Mouse (Mus musculus): ENCODE measurements around the gene Hebp1.

The Hebp1 gene

DNA sequence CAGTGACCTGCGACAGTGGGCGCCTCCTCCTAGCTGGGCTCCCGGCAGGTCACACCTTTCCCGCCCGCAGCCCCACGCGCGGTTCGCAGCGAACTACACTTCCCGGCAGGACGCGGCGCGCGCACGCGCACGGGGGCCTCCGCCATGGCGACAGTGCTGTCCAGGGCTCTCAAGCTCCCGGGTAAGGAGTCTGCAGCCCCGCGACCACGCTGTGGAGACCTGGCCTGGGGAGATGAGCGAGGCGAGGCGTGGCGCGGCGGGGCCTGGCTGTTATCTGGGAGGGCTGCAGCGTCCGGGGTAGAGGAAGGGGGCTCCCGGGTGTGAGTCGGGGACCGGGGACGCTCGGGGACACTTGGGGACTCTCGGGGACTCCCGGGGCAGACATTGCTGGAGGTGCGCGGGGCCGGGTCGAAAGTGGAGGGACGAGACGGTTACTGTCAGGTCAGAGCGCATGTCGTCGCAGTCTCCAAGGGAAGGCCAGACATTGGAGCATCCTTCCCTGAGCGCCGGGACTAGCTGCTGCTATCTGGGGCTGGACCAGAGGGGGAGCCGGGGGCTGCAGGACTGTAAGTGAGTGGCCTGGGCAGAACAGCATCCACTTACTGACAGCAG lies at the start of gene Hebp1, which contains the start of gene Fam234b:
Gene Hebp1 (minus strand): TSS at position 102 of the 612 bp plus-strand sequence.
Gene Fam234b (plus strand): TSS at position 57 of the 612 bp plus-strand sequence.
- peak; percentile 80 for DNase-seq (ENCODE audit: low spot score)

DNA sequence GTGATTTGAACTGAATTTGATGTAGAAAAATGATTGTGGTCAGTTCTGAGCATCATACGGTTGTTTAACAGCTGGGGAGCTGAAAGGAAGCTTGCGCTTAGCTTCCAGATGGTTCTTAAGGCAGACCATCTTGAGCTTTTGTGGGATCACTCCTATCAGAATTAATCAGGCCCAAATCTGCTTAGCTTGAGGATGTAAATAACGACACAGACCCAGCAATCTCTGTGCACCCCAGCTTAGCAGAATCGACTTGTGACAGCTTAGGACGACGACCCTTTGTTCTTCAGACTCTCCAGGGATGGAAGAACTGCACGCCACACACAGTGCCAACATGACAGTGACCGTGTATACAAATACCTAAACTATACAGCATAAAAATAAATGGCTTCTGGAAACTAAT lies 47.8 kb upstream of the Hebp1 start:
- no peak for DNase-seq (ENCODE audit: low spot score)

DNA sequence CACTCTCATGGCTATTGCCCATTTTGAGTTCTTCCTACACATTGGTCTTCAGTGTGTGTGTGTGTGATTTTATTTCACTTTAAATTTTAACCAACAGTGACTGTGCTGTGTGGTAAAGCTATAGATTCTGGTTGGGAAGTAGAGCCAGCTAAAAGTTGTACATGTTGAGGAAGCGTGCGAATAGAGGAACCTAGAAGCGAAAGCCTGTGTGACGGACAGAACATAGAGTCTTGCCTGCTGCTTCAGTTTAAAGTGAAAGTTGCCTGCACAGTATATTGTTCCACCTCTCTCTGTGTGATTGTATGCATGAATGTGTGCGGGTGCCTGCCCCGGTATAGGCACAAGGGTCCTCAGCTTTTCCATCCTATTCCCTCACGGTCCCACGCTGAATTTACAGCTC lies 42.5 kb upstream of the Hebp1 start:
- DNase-seq (ENCODE audit: low spot score): no peak

DNA sequence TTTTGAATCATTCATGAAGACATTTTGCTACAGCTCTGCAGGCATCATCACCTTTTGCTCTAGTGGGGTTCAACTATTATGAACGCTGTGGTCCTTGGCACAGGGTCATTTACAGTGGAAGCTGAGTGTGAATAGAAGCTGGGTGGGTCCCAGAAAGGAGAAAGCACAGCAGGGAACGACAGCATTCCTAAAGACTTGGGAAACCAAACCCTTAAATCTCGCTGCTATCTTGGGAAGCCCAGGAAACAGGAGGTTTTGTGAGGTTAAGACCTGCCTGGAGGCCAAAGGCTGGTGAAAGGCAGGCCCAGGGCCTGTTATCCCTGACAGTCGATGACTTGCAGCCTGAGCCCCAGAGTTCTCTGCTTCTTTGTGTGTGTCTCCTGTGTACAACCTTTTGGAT lies 40.4 kb upstream of the Hebp1 start:
- no peak for DNase-seq (ENCODE audit: low spot score)

DNA sequence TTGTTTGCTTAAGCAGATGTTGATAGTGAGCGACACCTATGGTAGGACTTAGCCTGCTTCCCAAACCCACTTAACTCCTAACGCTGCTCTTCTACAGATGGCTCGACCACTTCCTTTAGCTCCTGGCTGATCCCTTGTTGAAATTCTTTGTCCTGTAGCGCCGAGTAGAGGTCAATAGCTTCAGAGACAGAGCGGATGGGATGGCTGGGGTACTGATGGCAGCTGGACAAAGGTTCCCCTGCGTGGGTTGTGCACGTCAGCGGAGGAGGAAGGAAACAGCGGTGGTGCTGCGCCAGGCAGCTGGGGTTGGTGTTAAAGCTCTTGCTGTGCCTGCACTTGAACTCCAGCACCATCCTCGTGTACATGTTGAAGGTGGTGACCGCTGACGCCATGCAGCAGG lies 39.5 kb upstream of the Hebp1 start:
- no peak for DNase-seq (ENCODE audit: low spot score)

DNA sequence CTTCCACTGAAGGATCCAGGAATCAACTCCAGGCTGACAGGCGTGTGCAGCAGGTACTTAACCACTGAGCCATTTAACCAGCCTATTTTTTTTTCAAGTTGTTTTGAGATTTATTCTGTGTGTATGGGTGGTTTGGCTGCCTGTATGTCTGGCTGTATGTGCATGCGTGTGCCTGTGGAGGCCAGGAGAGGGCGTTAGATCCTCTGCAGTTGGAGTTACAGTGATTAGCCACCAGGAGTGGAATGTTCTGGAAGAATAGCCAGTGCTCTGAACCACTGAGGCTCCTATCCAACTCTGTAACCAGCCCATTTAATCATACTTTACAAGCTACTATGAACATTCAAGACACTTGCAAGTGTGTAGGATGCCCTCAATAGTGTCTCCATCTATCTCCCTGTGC lies 38.8 kb upstream of the Hebp1 start:
- no peak for DNase-seq (ENCODE audit: low spot score)

DNA sequence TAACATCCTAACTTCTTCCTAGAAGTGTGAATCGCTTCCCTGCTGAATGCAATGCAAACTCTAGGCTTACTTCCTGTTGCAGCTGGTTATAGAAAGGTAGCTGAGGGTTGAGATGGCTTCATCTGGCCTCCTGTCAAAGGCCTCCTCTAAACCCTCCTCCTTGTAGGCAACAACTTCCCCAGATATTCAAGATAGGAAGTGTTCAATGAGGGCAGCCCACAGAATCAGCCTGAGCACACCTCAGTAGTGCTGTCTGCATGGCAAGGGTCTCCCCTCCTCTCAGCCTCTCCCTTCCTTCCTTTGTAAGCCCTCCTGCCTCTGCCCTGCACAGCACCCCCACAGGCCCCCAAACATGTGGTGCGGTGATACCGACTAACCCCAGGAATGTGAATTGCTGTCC lies 37.9 kb upstream of the Hebp1 start:
- no peak for DNase-seq (ENCODE audit: low spot score)

DNA sequence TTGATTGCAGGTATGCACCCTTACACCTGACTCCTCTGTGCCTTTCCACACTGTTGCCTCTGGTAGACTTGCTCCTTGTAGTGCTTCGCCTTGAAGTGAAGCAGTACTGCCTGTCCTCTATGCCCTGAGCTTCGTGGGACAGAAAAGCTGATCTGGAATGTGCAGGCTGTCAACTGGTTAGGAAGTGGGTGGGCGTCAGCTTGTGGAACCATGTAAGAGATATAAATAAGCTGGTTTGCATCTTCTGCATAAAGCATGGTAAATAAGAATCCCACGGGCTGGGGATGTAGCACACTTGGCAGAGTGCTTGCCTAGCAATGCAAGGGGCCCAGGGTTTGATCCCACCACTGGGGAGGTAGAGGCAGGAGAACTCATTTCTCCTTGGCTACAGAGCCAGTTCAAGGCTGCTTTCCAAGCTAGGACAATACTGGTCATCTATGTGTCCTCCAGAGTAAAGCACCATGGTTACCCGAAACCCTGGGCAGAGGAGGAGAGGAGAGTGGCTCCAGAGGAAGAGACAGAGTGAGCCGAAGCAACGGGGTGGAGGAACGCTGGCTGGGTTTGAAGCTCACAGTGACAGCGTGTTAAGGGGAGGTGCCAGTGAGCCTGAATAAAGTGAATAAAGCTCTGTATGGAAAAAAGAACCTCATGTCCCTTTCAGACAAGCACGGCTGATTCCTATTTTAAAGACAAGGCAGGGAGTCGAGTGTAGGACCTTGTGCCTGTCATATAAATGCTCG lies 34.8 kb upstream of the Hebp1 start:
- DNase-seq (ENCODE audit: low spot score): no peak

DNA sequence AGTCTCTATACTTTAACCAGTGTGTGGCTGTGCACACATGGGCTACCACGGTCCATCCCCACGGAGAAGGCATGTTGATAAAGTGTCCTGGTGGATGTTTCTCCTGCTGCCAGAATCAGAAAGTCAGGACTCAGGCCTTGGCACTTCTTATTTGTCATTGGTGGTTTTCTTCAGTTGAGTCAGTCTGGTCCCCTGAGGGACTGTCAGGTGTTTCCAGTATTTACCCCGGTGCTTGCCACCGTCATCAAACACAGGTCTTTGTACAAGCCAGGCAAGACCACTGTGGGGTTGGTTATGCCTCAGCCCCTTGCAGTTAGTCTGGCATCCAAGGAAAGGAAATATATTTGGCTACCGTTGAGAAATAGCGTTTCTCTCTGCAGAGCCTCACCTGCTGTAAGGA lies 32.8 kb upstream of the Hebp1 start:
- DNase-seq (ENCODE audit: low spot score): no peak

GRCm38 (mm10) chr6:135228465-135228941 lies 30.7 kb upstream of the Hebp1 start:
- DNase-seq (ENCODE audit: low spot score): peak; percentile 41

GRCm38 (mm10) chr6:135223786-135224416 lies 26.1 kb upstream of the Hebp1 start:
- peak; percentile 23 for DNase-seq (ENCODE audit: low spot score)

DNA sequence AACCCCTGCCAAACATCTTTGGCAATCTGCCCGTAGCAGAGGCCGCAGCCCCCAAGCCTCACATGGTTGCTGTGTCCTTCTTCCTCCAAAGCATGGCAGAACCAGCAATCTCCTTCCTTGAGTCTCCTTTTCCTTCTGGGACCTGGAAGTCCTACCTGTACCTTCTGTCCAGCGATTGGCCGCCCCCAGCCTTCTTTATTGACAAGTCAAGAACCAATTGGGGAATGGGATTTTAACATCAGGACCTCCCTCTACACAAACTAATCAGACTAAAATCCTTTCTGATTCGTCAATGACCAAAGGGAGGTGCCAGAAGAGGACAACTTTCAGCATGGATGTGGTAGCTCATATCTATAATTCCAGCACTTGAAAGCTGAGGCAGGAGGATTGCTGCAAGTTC lies 22.1 kb upstream of the Hebp1 start:
- no peak for DNase-seq (ENCODE audit: low spot score)

- DNase-seq (ENCODE audit: low spot score): no peak
Measured at GRCm38 (mm10) chr6:135218330-135218729, 20.5 kb upstream of the Hebp1 start.

DNA sequence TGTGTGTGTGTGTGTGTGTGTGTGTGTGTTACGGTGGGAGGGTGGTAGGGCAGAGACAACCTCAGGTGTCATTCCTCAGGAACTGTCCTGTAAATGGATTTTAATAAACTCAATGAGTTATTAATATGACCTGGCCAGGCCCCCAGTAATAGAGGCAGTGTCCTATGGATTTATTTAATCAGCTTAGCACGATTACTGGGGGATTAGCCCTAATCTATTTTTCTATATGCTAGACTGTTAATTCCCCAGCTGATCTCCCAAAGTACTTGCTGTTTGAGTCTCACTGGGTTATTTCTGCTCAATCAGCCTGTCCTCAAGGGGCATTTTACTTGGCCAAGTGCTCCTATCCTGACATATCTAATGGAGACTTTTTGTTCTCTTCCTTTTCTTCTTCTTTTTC lies 14.8 kb upstream of the Hebp1 start:
- no peak for DNase-seq (ENCODE audit: low spot score)

DNA sequence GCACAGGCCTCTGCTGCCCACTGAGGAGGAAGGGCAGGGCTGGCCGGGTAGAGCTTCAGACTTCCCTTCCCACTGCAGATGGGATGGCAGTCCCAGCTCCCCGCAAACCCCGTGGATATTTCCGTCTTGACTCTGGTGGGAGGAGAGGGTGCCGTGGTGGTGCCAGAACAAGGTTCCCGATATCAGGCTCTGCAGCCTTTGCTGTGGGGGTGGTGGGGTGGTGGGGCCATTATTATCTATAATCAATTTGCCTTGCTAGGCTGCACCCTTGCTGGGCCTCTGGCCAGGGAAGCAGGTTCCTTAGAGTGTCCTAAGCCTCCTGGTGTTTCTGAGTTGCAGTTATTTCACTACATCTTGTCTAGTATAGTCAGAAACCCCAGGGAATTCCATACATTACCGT lies 13.3 kb upstream of the Hebp1 start:
- DNase-seq (ENCODE audit: low spot score): no peak

GRCm38 (mm10) chr6:135206909-135207308 lies 9.1 kb upstream of the Hebp1 start:
- DNase-seq (ENCODE audit: low spot score): no peak

- DNase-seq (ENCODE audit: low spot score): no peak
Measured at GRCm38 (mm10) chr6:135205802-135206201, 8.0 kb upstream of the Hebp1 start.

DNA sequence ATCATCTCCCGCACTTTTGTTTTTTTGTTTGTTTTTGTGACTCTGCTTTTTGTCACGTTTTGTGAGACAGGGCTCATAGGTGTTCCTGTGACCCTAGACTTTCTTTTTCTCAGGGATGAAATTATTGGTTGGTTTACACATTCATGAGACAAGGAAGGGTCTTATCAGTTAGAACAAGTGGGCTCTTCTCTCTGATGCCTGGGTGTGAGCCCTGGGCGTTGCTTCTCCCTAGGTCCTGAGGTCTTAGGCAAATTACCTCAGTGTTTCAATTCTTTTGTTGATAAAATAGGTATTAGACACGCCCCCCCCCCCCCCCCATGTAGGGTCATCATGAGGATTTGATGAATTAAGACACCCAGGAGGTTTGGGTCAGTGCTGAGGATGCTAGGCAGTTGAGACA lies 7.0 kb upstream of the Hebp1 start:
- DNase-seq (ENCODE audit: low spot score): no peak

DNA sequence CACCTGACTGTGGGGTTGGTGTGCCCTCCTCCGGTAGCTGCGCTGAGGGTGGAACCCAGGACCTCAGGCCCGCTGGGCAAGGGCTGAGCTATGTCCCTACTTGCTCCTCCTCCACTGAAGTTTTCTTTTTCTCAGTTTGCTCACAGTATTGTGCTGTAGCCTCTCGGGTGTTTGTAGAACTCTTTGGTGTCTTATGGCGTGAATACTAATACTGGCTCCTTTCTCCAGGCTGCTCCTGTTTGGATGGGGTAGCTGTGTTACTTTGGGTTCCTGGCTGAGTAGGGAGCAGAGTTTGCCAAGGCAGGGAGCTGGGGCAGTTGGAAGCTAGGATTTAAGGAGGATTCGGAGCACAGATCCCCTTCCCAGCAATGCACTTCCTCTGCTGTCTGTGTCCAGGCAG lies 5.9 kb upstream of the Hebp1 start:
- DNase-seq (ENCODE audit: low spot score): no peak

- no peak for DNase-seq (ENCODE audit: low spot score)
Measured at GRCm38 (mm10) chr6:135202668-135203067, 4.8 kb upstream of the Hebp1 start.

DNA sequence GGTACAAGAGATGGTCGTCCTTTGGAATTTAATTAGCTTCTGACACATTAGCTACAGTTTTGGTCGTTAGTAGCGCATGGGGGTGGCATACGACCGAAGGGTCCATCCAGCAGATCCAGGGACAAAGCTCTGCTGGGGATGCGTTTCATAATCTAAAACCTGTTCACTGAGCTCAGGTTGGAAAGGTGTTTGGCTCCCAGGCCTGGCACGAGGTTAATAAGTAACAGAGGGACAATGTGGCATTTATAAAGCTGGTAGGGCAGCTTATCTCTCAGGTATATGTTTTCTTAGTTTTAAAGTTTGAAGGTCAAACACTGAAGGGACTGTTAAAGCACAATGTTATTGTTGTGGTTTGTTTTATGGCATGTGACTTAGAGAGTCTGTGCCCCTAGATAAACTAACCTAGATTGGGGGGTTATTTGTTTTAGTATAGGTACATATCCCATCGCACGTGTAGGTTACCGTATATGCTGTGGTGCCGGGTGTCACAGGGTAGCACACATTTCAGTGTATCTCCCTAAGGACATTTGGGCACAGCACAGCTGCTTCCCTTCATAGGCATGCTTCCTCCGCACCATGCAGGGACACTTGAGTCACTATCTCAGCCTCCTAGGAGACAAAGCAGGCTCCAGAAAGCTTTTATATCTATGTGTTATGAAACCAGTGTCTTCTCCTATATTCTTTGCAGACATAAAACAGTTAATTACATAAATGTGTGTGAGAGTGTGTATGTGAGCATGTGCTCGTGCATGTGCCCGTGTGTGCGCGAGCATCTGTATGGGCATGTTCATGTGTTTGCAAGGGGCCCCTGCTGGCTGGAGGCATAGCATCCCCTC lies 2.5 kb upstream of the Hebp1 start:
- DNase-seq (ENCODE audit: low spot score): no peak

- no peak for DNase-seq (ENCODE audit: low spot score)
Measured at GRCm38 (mm10) chr6:135198726-135199125, 904 bp upstream of the Hebp1 start.

All from embryo, embryonic 10.5 days (tissue).